Mouse (Mus musculus): ENCODE data around the gene Uckl1. TPM values are rescaled to one million over a fixed set of nuclear protein-coding genes. Genes with fewer than 3 reads are reported as not detected.
A peak's percentile ranks its signal among the peaks of the same experiment; 100 is the strongest.

The Uckl1 gene
- polyA plus RNA-seq, 1 experiment from 2014 or later, result 56.3 TPM

- Histone ChIP-seq H3K4me1 (ENCODE audit: control insufficient read depth, insufficient read depth, low read length) (peaks cover 4% of the 10 kb centered on the region; the same call in 1 of the 2 replicates), H3K9me3 (ENCODE audit: control insufficient read depth, low read depth, low read length) (no peaks in the 10 kb centered on the region), H3K27ac (ENCODE audit: low read length) (no peak overlapping the region), H3K27me3 (ENCODE audit: control insufficient read depth, insufficient read depth, low read length) (no peaks in the 10 kb centered on the region), H3K4me2 (replicated peaks; ENCODE audit: low read depth, low read length) (no peak overlapping the region), H3K4me3 (ENCODE audit: low read depth, low read length) (no peak overlapping the region), H3K9ac (replicated peaks; ENCODE audit: low read depth, low read length) (no peak overlapping the region), H3K36me3 (ENCODE audit: control insufficient read depth, insufficient read depth, low read length) (peaks cover 67% of the 10 kb centered on the region)
- 90% methylated on average over 5 of the region's 5 CpGs for WGBS
- ATAC-seq (ENCODE audit: insufficient number of reproducible peaks, insufficient read depth, low FRiP score, low read depth), result no peak
Observed at GRCm38 (mm10) chr2:181585506-181585905, 814 bp upstream of the Uckl1 start.

GRCm38 (mm10) chr2:181583460-181584257, 1.0 kb downstream of the Uckl1 start:
- WGBS, result 88% methylated on average over 3 of the region's 3 CpGs
- peaks cover 49% of the 10 kb centered on the region for H3K36me3 ChIP-seq (ENCODE audit: control insufficient read depth, insufficient read depth, low read length)
- ATAC-seq (ENCODE audit: insufficient number of reproducible peaks, insufficient read depth, low FRiP score, low read depth), result no peak

GRCm38 (mm10) chr2:181582939-181583338, 1.8 kb downstream of the Uckl1 start:
- H3K4me2 ChIP-seq (replicated peaks; ENCODE audit: low read depth, low read length), result no peak overlapping the region
- H3K4me3 ChIP-seq (ENCODE audit: low read depth, low read length), result no peak overlapping the region
- peaks cover 42% of the 10 kb centered on the region for H3K36me3 ChIP-seq (ENCODE audit: control insufficient read depth, insufficient read depth, low read length)
- WGBS, result 73% methylated on average over 1 of the region's 1 CpGs
- H3K4me1 ChIP-seq (ENCODE audit: control insufficient read depth, insufficient read depth, low read length), result peaks cover 21% of the 10 kb centered on the region
- no peak overlapping the region for H3K27ac ChIP-seq (ENCODE audit: low read length)
- no peaks in the 10 kb centered on the region for H3K9me3 ChIP-seq (ENCODE audit: control insufficient read depth, low read depth, low read length)
- no peak overlapping the region for H3K9ac ChIP-seq (replicated peaks; ENCODE audit: low read depth, low read length)
- no peaks in the 10 kb centered on the region for H3K27me3 ChIP-seq (ENCODE audit: control insufficient read depth, insufficient read depth, low read length)
- no peak for ATAC-seq (ENCODE audit: insufficient number of reproducible peaks, insufficient read depth, low FRiP score, low read depth)

More at GRCm38 (mm10) chr2:181583460-181584257, 1.0 kb downstream of the Uckl1 start:
- Histone ChIP-seq H3K4me2 (replicated peaks; ENCODE audit: low read depth, low read length) (no peak overlapping the region), H3K27ac (ENCODE audit: low read length) (no peak overlapping the region), H3K9me3 (ENCODE audit: control insufficient read depth, low read depth, low read length) (no peaks in the 10 kb centered on the region), H3K4me3 (ENCODE audit: low read depth, low read length) (no peak overlapping the region), H3K4me1 (ENCODE audit: control insufficient read depth, insufficient read depth, low read length) (peaks cover 18% of the 10 kb centered on the region), H3K27me3 (ENCODE audit: control insufficient read depth, insufficient read depth, low read length) (no peaks in the 10 kb centered on the region), H3K9ac (replicated peaks; ENCODE audit: low read depth, low read length) (no peak overlapping the region)

GRCm38 (mm10) chr2:181582358-181582757, 2.3 kb downstream of the Uckl1 start:
- no peak overlapping the region for H3K9ac ChIP-seq (replicated peaks; ENCODE audit: low read depth, low read length)
- H3K4me1 ChIP-seq (ENCODE audit: control insufficient read depth, insufficient read depth, low read length), result peaks cover 25% of the 10 kb centered on the region
- H3K27ac ChIP-seq (ENCODE audit: low read length), result no peak overlapping the region
- peaks cover 38% of the 10 kb centered on the region for H3K36me3 ChIP-seq (ENCODE audit: control insufficient read depth, insufficient read depth, low read length)
- ATAC-seq (ENCODE audit: insufficient number of reproducible peaks, insufficient read depth, low FRiP score, low read depth), result no peak
- peak overlapping the region; percentile 87; the same call in 1 of the 2 replicates for H3K4me3 ChIP-seq (ENCODE audit: low read depth, low read length)
- H3K27me3 ChIP-seq (ENCODE audit: control insufficient read depth, insufficient read depth, low read length), result no peaks in the 10 kb centered on the region
- no peaks in the 10 kb centered on the region for H3K9me3 ChIP-seq (ENCODE audit: control insufficient read depth, low read depth, low read length)
- 90% methylated on average over 2 of the region's 2 CpGs for WGBS
- H3K4me2 ChIP-seq (replicated peaks; ENCODE audit: low read depth, low read length), result peak overlapping the region; percentile 94; the same call in 1 of the 2 replicates

- Histone ChIP-seq H3K4me1 (ENCODE audit: control insufficient read depth, insufficient read depth, low read length) (peaks cover 25% of the 10 kb centered on the region), H3K27ac (ENCODE audit: low read length) (peak overlapping the region; percentile 94), H3K4me2 (replicated peaks; ENCODE audit: low read depth, low read length) (peak overlapping the region; percentile 94), H3K9ac (replicated peaks; ENCODE audit: low read depth, low read length) (peak overlapping the region; percentile 92), H3K36me3 (ENCODE audit: control insufficient read depth, insufficient read depth, low read length) (peaks cover 31% of the 10 kb centered on the region), H3K4me3 (ENCODE audit: low read depth, low read length) (peak overlapping the region; percentile 87), H3K27me3 (ENCODE audit: control insufficient read depth, insufficient read depth, low read length) (no peaks in the 10 kb centered on the region), H3K9me3 (ENCODE audit: control insufficient read depth, low read depth, low read length) (no peaks in the 10 kb centered on the region)
- ATAC-seq (ENCODE audit: insufficient number of reproducible peaks, insufficient read depth, low FRiP score, low read depth), result peak; percentile 82
- WGBS, result under 1% methylated on average over 49 of the region's 49 CpGs
Observed at GRCm38 (mm10) chr2:181581402-181582120, 3.1 kb downstream of the Uckl1 start.

- H3K36me3 ChIP-seq (ENCODE audit: control insufficient read depth, insufficient read depth, low read length), result peaks cover 26% of the 10 kb centered on the region
- no peaks in the 10 kb centered on the region for H3K9me3 ChIP-seq (ENCODE audit: control insufficient read depth, low read depth, low read length)
- peak overlapping the region; percentile 94 for H3K27ac ChIP-seq (ENCODE audit: low read length)
- H3K4me2 ChIP-seq (replicated peaks; ENCODE audit: low read depth, low read length), result peak overlapping the region; percentile 94
- H3K9ac ChIP-seq (replicated peaks; ENCODE audit: low read depth, low read length), result peak overlapping the region; percentile 92
- H3K4me1 ChIP-seq (ENCODE audit: control insufficient read depth, insufficient read depth, low read length), result peaks cover 25% of the 10 kb centered on the region
- peak overlapping the region; percentile 87 for H3K4me3 ChIP-seq (ENCODE audit: low read depth, low read length)
- peak; percentile 80 for ATAC-seq (ENCODE audit: insufficient number of reproducible peaks, insufficient read depth, low FRiP score, low read depth)
- WGBS, result 0% methylated on average over 11 of the region's 11 CpGs
- no peaks in the 10 kb centered on the region for H3K27me3 ChIP-seq (ENCODE audit: control insufficient read depth, insufficient read depth, low read length)
Observed at GRCm38 (mm10) chr2:181581016-181581401, 3.7 kb downstream of the Uckl1 start.

- no peak for ATAC-seq (ENCODE audit: insufficient number of reproducible peaks, insufficient read depth, low FRiP score, low read depth)
- WGBS, result 80% methylated on average over 5 of the region's 5 CpGs
- Histone ChIP-seq H3K4me1 (ENCODE audit: control insufficient read depth, insufficient read depth, low read length) (peaks cover 25% of the 10 kb centered on the region), H3K4me3 (ENCODE audit: low read depth, low read length) (peak overlapping the region; percentile 87), H3K36me3 (ENCODE audit: control insufficient read depth, insufficient read depth, low read length) (peaks cover 18% of the 10 kb centered on the region), H3K27ac (ENCODE audit: low read length) (peak overlapping the region; percentile 66; the same call in 1 of the 2 replicates), H3K9ac (replicated peaks; ENCODE audit: low read depth, low read length) (peak overlapping the region; percentile 92; the same call in 1 of the 2 replicates), H3K4me2 (replicated peaks; ENCODE audit: low read depth, low read length) (peak overlapping the region; percentile 94), H3K9me3 (ENCODE audit: control insufficient read depth, low read depth, low read length) (no peaks in the 10 kb centered on the region), H3K27me3 (ENCODE audit: control insufficient read depth, insufficient read depth, low read length) (no peaks in the 10 kb centered on the region)
Observed at GRCm38 (mm10) chr2:181580131-181580772, 4.4 kb downstream of the Uckl1 start.

GRCm38 (mm10) chr2:181579681-181580080, 5.0 kb downstream of the Uckl1 start:
- WGBS, result 88% methylated on average over 1 of the region's 1 CpGs
- Histone ChIP-seq H3K27ac (ENCODE audit: low read length) (no peak overlapping the region), H3K4me2 (replicated peaks; ENCODE audit: low read depth, low read length) (no peak overlapping the region), H3K9ac (replicated peaks; ENCODE audit: low read depth, low read length) (no peak overlapping the region), H3K4me1 (ENCODE audit: control insufficient read depth, insufficient read depth, low read length) (peaks cover 25% of the 10 kb centered on the region), H3K4me3 (ENCODE audit: low read depth, low read length) (no peak overlapping the region), H3K27me3 (ENCODE audit: control insufficient read depth, insufficient read depth, low read length) (no peaks in the 10 kb centered on the region), H3K36me3 (ENCODE audit: control insufficient read depth, insufficient read depth, low read length) (peaks cover 15% of the 10 kb centered on the region), H3K9me3 (ENCODE audit: control insufficient read depth, low read depth, low read length) (no peaks in the 10 kb centered on the region)
- no peak for ATAC-seq (ENCODE audit: insufficient number of reproducible peaks, insufficient read depth, low FRiP score, low read depth)

Measured in stomach, embryonic 14.5 days (tissue).